Mouse (Mus musculus) cortical plate, adult 2 months (tissue): Measurements from ENCODE around the gene Slc25a44.

Source experiments
- CTCF ChIP-seq: fragments of 200-500 bp; IDR thresholded peaks from 2 replicates; pipeline ENCODE4 v1.5.1; 2011; ENCODE audit warnings: mild to moderate bottlenecking, control low read depth, low read length; ENCODE audit not compliant: insufficient read depth; ENCODE audit errors: extremely low read depth
- POLR2A ChIP-seq: fragments of 200-500 bp; IDR thresholded peaks from 2 replicates; pipeline ENCODE4 v1.6.1; 2011; ENCODE audit warnings: mild to moderate bottlenecking, low read length, control low read depth; ENCODE audit not compliant: insufficient read depth; ENCODE audit errors: extremely low read depth

- TF ChIP-seq CTCF, result no peak
- TF ChIP-seq POLR2A, result no peak
Observed at GRCm38 (mm10) chr3:88454762-88455587, 30.0 kb upstream of the Slc25a44 start.
